Comparison of ENCODE assay signal across 21 mouse cellular contexts in the genomic region with DNA sequence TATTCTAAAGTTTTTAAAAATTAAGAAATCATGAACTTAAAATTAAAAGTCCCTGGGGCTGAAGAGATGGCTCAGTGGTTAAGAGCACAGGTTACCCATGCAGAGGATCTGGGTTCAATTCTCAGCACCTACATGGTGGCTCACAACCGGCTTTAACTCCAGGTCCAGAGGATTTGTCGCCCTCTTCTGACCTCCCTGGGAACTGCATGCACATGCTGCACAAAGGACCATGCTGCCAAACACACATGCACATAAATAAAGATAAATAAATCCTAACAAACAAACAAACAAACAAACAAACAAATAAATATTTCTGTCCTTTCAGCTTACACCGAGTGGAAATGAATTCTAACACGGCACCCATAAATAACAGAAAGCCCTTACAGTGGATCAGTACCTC. TPM values are rescaled to one million over a fixed set of nuclear protein-coding genes. Genes with fewer than 3 reads are reported as not detected.
DNase-seq lines count a peak whose midpoint lies in the region; ATAC-seq and TF ChIP-seq lines count a peak whose summit lies in the region.
"Had no signal": no experiment of that assay in that cellular context is flagged by ENCODE, and none has a peak within 500 bp of the region (broad histone marks: within the 10 kb centered on the region; RNA-seq: fewer than 3 reads in every experiment).

No protein-coding gene starts in this region.

- H3K4me3 ChIP-seq in intestine, postnatal 0 days (ENCODE audit: low read depth, low read length): no peak overlapping the region
- H3K4me3 ChIP-seq in intestine, embryonic 16.5 days (ENCODE audit: low read length): no peak overlapping the region
- no peak overlapping the region for H3K4me3 ChIP-seq in lung, adult 2 months (replicated peaks; ENCODE audit: extremely low read depth, low read depth, low read length)
- H3K4me3 ChIP-seq in E14TG2a.4 (replicated peaks; ENCODE audit: low read length): no peak overlapping the region
- no peak overlapping the region for H3K4me3 ChIP-seq in embryonic fibroblast, embryonic 13.5 days (ENCODE audit: insufficient read depth, low read length)
- H3K4me3 ChIP-seq: forebrain, embryonic 10.5 days; heart, embryonic 13.5 days; kidney, embryonic 15.5 days; limb, embryonic 12.5 days; lung, embryonic 15.5 days; megakaryocyte, embryonic 14.5 days had no signal

- no peak overlapping the region for H3K27ac ChIP-seq in intestine, postnatal 0 days (ENCODE audit: low read depth, low read length)
- H3K27ac ChIP-seq in intestine, embryonic 16.5 days (ENCODE audit: low read length): no peak overlapping the region
- H3K27ac ChIP-seq in embryonic fibroblast, embryonic 13.5 days (ENCODE audit: insufficient read depth, low read length): no peak overlapping the region
- H3K27ac ChIP-seq: forebrain, embryonic 10.5 days; heart, embryonic 13.5 days; kidney, embryonic 15.5 days; limb, embryonic 12.5 days; lung, embryonic 15.5 days had no signal

- H3K27me3 ChIP-seq in intestine, postnatal 0 days (replicated peaks; ENCODE audit: control insufficient read depth, insufficient read depth, low read length): no peaks in the 10 kb centered on the region
- H3K27me3 ChIP-seq in intestine, embryonic 16.5 days (replicated peaks; ENCODE audit: control insufficient read depth, insufficient read depth, low read length): no peaks in the 10 kb centered on the region
- H3K27me3 ChIP-seq in E14TG2a.4 (ENCODE audit: insufficient read depth, low read length): peaks cover 19% of the 10 kb centered on the region
- H3K27me3 ChIP-seq: kidney, embryonic 15.5 days; limb, embryonic 12.5 days; megakaryocyte, embryonic 14.5 days had no signal

- TF ChIP-seq POLR2A in lung, adult 2 months (IDR thresholded peaks at IDR 0.05; ENCODE audit: borderline replicate concordance, extremely low read depth, low read depth, low read length): no peak
- no peak for TF ChIP-seq POLR2A in embryonic fibroblast, embryonic 13.5 days (IDR thresholded peaks at IDR 0.05; ENCODE audit: low read depth, low read length)

- peak; percentile 20; the same call in 1 of the 2 replicates for TF ChIP-seq CTCF in intestine, postnatal 0 days (IDR thresholded peaks at IDR 0.05; ENCODE audit: low read depth)
- TF ChIP-seq CTCF in lung, adult 2 months (IDR thresholded peaks at IDR 0.05; ENCODE audit: insufficient read depth, low read length): peak; percentile 30; the same call in 1 of the 2 replicates
- TF ChIP-seq CTCF in E14TG2a.4 (conservative IDR thresholded peaks at IDR 0.05; ENCODE audit: low read length): peak; percentile 50
- 0 out of 2 replicates have a peak, but pooled peaks have one; percentile 18 for TF ChIP-seq CTCF in embryonic fibroblast, embryonic 13.5 days (IDR thresholded peaks at IDR 0.05; ENCODE audit: borderline replicate concordance, insufficient read depth, low read length)

- no peak for ATAC-seq in intestine, postnatal 0 days
- no peak for ATAC-seq in intestine, embryonic 16.5 days
- ATAC-seq: midbrain, embryonic 16.5 days had no signal

- no peaks in the 10 kb centered on the region for H3K4me1 ChIP-seq in intestine, postnatal 0 days (replicated peaks; ENCODE audit: control insufficient read depth, insufficient read depth, low read length)
- H3K4me1 ChIP-seq in intestine, embryonic 16.5 days (ENCODE audit: control insufficient read depth, insufficient read depth, low read length): peaks cover 5% of the 10 kb centered on the region; the same call in 1 of the 2 replicates
- no peaks in the 10 kb centered on the region for H3K4me1 ChIP-seq in lung, adult 2 months (ENCODE audit: control insufficient read depth, insufficient read depth, low read length)
- H3K4me1 ChIP-seq in E14TG2a.4 (replicated peaks; ENCODE audit: low read depth, low read length): peaks cover 25% of the 10 kb centered on the region
- no peaks in the 10 kb centered on the region for H3K4me1 ChIP-seq in embryonic fibroblast, embryonic 13.5 days (ENCODE audit: control insufficient read depth, insufficient read depth, low read length)
- H3K4me1 ChIP-seq: megakaryocyte, embryonic 14.5 days had no signal

- DNase-seq in lung, adult 2 months: no peak
- no peak for DNase-seq in lung, postnatal 14 days
- no peak for DNase-seq in thymus, postnatal 10 days (ENCODE audit: low spot score in 2 of 2)
- DNase-seq: B cell, adult 2 months; cerebellum, adult 9-11 months; heart, postnatal 4 days; right cerebral cortex, adult 18-20 months; spleen, adult 18-20 months; thymus, postnatal 14 days had no signal

- no peaks in the 10 kb centered on the region for H3K36me3 ChIP-seq in intestine, postnatal 0 days (ENCODE audit: control insufficient read depth, insufficient read depth)
- no peaks in the 10 kb centered on the region for H3K36me3 ChIP-seq in intestine, embryonic 16.5 days (ENCODE audit: control insufficient read depth, insufficient read depth, low read length)
- H3K36me3 ChIP-seq in E14TG2a.4 (ENCODE audit: insufficient read depth, low read length): no peaks in the 10 kb centered on the region
- H3K36me3 ChIP-seq: forebrain, embryonic 10.5 days; G1E; heart, embryonic 13.5 days; kidney, embryonic 15.5 days; limb, embryonic 12.5 days; lung, embryonic 15.5 days had no signal

- no peaks in the 10 kb centered on the region for H3K9me3 ChIP-seq in intestine, postnatal 0 days (ENCODE audit: control insufficient read depth)
- H3K9me3 ChIP-seq in intestine, embryonic 16.5 days (ENCODE audit: control insufficient read depth, low read length): no peaks in the 10 kb centered on the region
- no peaks in the 10 kb centered on the region for H3K9me3 ChIP-seq in E14TG2a.4 (ENCODE audit: low read length)
- H3K9me3 ChIP-seq: forebrain, embryonic 10.5 days; heart, embryonic 13.5 days; lung, embryonic 15.5 days had no signal

- H3K4me2 ChIP-seq in intestine, postnatal 0 days (replicated peaks; ENCODE audit: low read depth): no peak overlapping the region
- no peak overlapping the region for H3K4me2 ChIP-seq in intestine, embryonic 16.5 days (ENCODE audit: low read depth, low read length)
- H3K4me2 ChIP-seq: heart, embryonic 13.5 days; kidney, embryonic 15.5 days; limb, embryonic 12.5 days; lung, embryonic 15.5 days had no signal

- no peak overlapping the region for H3K9ac ChIP-seq in intestine, postnatal 0 days (ENCODE audit: low read depth, low read length)
- H3K9ac ChIP-seq in intestine, embryonic 16.5 days (ENCODE audit: low read depth, low read length): no peak overlapping the region
- H3K9ac ChIP-seq: heart, embryonic 13.5 days; kidney, embryonic 15.5 days; limb, embryonic 12.5 days; lung, embryonic 15.5 days had no signal

- 86% methylated on average over 4 of the region's 4 CpGs for WGBS in intestine, postnatal 0 days
- WGBS in intestine, embryonic 16.5 days: 83% methylated on average over 4 of the region's 4 CpGs
- 81% methylated on average over 4 of the region's 4 CpGs for WGBS in lung, adult 2 months

RNA-seq across cellular contexts. Expression of gene Chst8, which starts 55.0 kb away (rescaled TPM):
- polyA plus RNA-seq in intestine, postnatal 0 days (2015; fragmentation: Nextera tagmentation; extraction: Ambion mirVana): 2.7 and 3.5 TPM in 2 replicates
- polyA plus RNA-seq in intestine, embryonic 16.5 days (2015; fragmentation: Nextera tagmentation; extraction: Ambion mirVana): 3.9 TPM in 2 replicates
- polyA plus RNA-seq in lung, adult 2 months (2012; rRNA removed): 5.3 and 14.2 TPM in 2 replicates
- polyA plus RNA-seq in embryonic fibroblast, embryonic 13.5 days (2011; ENCODE audit: insufficient read length, low read depth, missing spikeins): not detected in 2 replicates
- polyA plus RNA-seq: G1E had no signal
